Mouse (Mus musculus) CH12.LX (cell line): ENCODE measurements around the gene Ifna4. TPM values are rescaled to one million over a fixed set of nuclear protein-coding genes. Genes with fewer than 3 reads are reported as not detected.

ENCODE experiments used
- DNase-seq: peaks from one replicate; pipeline ENCODE4 v3.0.0-alpha.2; 2013; ENCODE audit errors: extremely low read depth
- H3K27ac ChIP-seq: 2 replicates; pipeline ENCODE4 v1.5.1; 2012; ENCODE audit warnings: low read depth, mild to moderate bottlenecking, control low read depth, moderate library complexity; ENCODE audit not compliant: insufficient read depth
- H3K27me3 ChIP-seq: replicated peaks from 2 replicates; pipeline ENCODE3; 2012; ENCODE audit warnings: inconsistent platforms
- H3K36me3 ChIP-seq, 2 experiments: replicated peaks in 1 of 2; 2 replicates each; pipeline versions ENCODE3 to v1.6.1; 2012; ENCODE audit warnings: inconsistent platforms in 1 of 2, low read length in 1 of 2, mild to moderate bottlenecking in 1 of 2, mixed read lengths in 1 of 2, moderate library complexity in 1 of 2; ENCODE audit not compliant: control insufficient read depth in 1 of 2, insufficient read depth in 1 of 2
- H3K4me1 ChIP-seq, 2 experiments: 2 replicates each; pipeline ENCODE4 v1.6.1; 2012; ENCODE audit warnings: inconsistent platforms in 1 of 2, moderate library complexity in 1 of 2; ENCODE audit not compliant: insufficient read depth in 2 of 2, control insufficient read depth in 1 of 2
- H3K4me2 ChIP-seq: 2 replicates; pipeline ENCODE4 v1.6.1; 2012; ENCODE audit warnings: low read depth, mild to moderate bottlenecking, control low read depth; ENCODE audit not compliant: poor library complexity, insufficient read depth, severe bottlenecking
- H3K4me3 ChIP-seq, 3 experiments: fragments of 150-350 bp in 1 of 3; sonication (generic) in 1 of 3; replicated peaks in 1 of 3; 2 replicates each; pipeline versions ENCODE3 to v1.5.1; 2011 to 2012; ENCODE audit warnings: low read depth in 2 of 3, low read length in 2 of 3, mild to moderate bottlenecking in 2 of 3, moderate library complexity in 2 of 3, control low read depth in 1 of 3, improper control_type of control experiment in 1 of 3, inconsistent platforms in 1 of 3, mixed read lengths in 1 of 3; ENCODE audit not compliant: poor library complexity in 1 of 3
- H3K79me2 ChIP-seq: replicated peaks from 2 replicates; pipeline ENCODE4 v1.6.1; 2012; ENCODE audit warnings: mild to moderate bottlenecking, moderate library complexity; ENCODE audit not compliant: control insufficient read depth, poor library complexity, insufficient read depth, severe bottlenecking; ENCODE audit errors: extremely low read depth
- H3K9ac ChIP-seq: 2 replicates; pipeline ENCODE4 v1.6.1; 2012; ENCODE audit warnings: low read depth, mild to moderate bottlenecking, control low read depth, moderate library complexity; ENCODE audit not compliant: insufficient read depth
- H3K9me3 ChIP-seq: replicated peaks from 2 replicates; pipeline ENCODE3; 2012; ENCODE audit warnings: low read length, inconsistent platforms, mixed read lengths
- BHLHE40 ChIP-seq: IDR thresholded peaks from 2 replicates; pipeline ENCODE4 v1.6.1; 2011; ENCODE audit warnings: mild to moderate bottlenecking, low read depth, low read length, improper control_type of control experiment
- CHD2 ChIP-seq: IDR thresholded peaks from 2 replicates; pipeline ENCODE4 v1.6.1; 2011; ENCODE audit warnings: low read length, improper control_type of control experiment
- CTCF ChIP-seq, 2 experiments: IDR thresholded peaks in 1 of 2; conservative IDR thresholded peaks in 1 of 2; 2 replicates each; pipeline ENCODE4 v1.5.1; 2011 to 2012; ENCODE audit warnings: low read depth in 2 of 2, low read length in 2 of 2, improper control_type of control experiment in 1 of 2, inconsistent platforms in 1 of 2, mild to moderate bottlenecking in 1 of 2, moderate library complexity in 1 of 2
- E2F4 ChIP-seq: IDR thresholded peaks from 2 replicates; pipeline ENCODE4 v1.6.1; 2011; ENCODE audit warnings: low read depth, low read length, improper control_type of control experiment; ENCODE audit not compliant: insufficient replicate concordance
- ETS1 ChIP-seq: conservative IDR thresholded peaks from 2 replicates; pipeline ENCODE4 v1.6.1; 2012; ENCODE audit warnings: low read depth, mild to moderate bottlenecking, inconsistent platforms, low read length, improper control_type of control experiment, moderate library complexity
- IRF4 ChIP-seq: IDR thresholded peaks from 2 replicates; pipeline ENCODE4 v1.6.1; 2014; ENCODE audit warnings: low read depth, mild to moderate bottlenecking, inconsistent platforms, low read length, improper control_type of control experiment
- JUN ChIP-seq: IDR thresholded peaks from 2 replicates; pipeline ENCODE4 v1.6.1; 2011; ENCODE audit warnings: low read depth, mild to moderate bottlenecking, low read length, improper control_type of control experiment, moderate library complexity; ENCODE audit not compliant: insufficient read depth
- JUND ChIP-seq: conservative IDR thresholded peaks from 2 replicates; pipeline ENCODE4 v1.6.1; 2011; ENCODE audit warnings: low read depth, low read length, improper control_type of control experiment
- MAZ ChIP-seq: IDR thresholded peaks from 2 replicates; pipeline ENCODE4 v1.6.1; 2012; ENCODE audit warnings: low read depth, mild to moderate bottlenecking, inconsistent platforms, low read length, improper control_type of control experiment, moderate library complexity
- MXI1 ChIP-seq: IDR thresholded peaks from 2 replicates; pipeline ENCODE4 v1.6.1; 2011; ENCODE audit warnings: mild to moderate bottlenecking, low read depth, low read length, improper control_type of control experiment
- MYC ChIP-seq: IDR thresholded peaks from 2 replicates; pipeline ENCODE4 v1.6.1; 2011; ENCODE audit warnings: low read depth, mild to moderate bottlenecking, improper control_type of control experiment, low read length
- PAX5 ChIP-seq: IDR thresholded peaks from 2 replicates; pipeline ENCODE4 v1.6.1; 2012; ENCODE audit warnings: low read length, inconsistent platforms, mixed read lengths
- POLR2A ChIP-seq: IDR thresholded peaks from 2 replicates; pipeline ENCODE4 v1.6.1; 2011; ENCODE audit warnings: low read depth, mild to moderate bottlenecking, improper control_type of control experiment, low read length
- RAD21 ChIP-seq: IDR thresholded peaks from 2 replicates; pipeline ENCODE4 v1.6.1; 2011; ENCODE audit warnings: low read depth, mild to moderate bottlenecking, low read length, improper control_type of control experiment, moderate library complexity
- RCOR1 ChIP-seq: conservative IDR thresholded peaks from 2 replicates; pipeline ENCODE4 v1.6.1; 2012; ENCODE audit warnings: low read depth, mild to moderate bottlenecking, inconsistent platforms, low read length, improper control_type of control experiment
- SIN3A ChIP-seq: IDR thresholded peaks from 2 replicates; pipeline ENCODE4 v1.6.1; 2012; ENCODE audit warnings: low read length, improper control_type of control experiment, inconsistent platforms
- SMC3 ChIP-seq: IDR thresholded peaks from 2 replicates; pipeline ENCODE4 v1.6.1; 2011; ENCODE audit warnings: low read depth, low read length, improper control_type of control experiment
- ZC3H11A ChIP-seq: IDR thresholded peaks from 2 replicates; pipeline ENCODE4 v1.6.1; 2012; ENCODE audit warnings: low read depth, mild to moderate bottlenecking, inconsistent platforms, low read length, improper control_type of control experiment
- dilution Hi-C: fragments of 300-500 bp; cut with MboI; formaldehyde crosslinking; loops from 2 replicates; pipeline ENCODE4 v1.14.3; 2020; ENCODE audit warnings: low sequenced_read_pairs; ENCODE audit not compliant: extremely low pct_unique_long_range_greater_than_20kb, extremely low pct_ligation_motif_present
- in situ Hi-C: fragments of 300-500 bp; cut with MboI; formaldehyde crosslinking; loops from 3 replicates; pipeline ENCODE4 v1.14.3; 2019; ENCODE audit warnings: low sequenced_read_pairs, low pct_ligation_motif_present, low pct_unique_long_range_greater_than_20kb, mixed read lengths
- polyA plus RNA-seq: library from polyadenylated mRNA; unstranded; fragments of >175 nt; gene quantifications from 2 replicates; pipeline ENCODE4 v1.2.1, GENCODE M21; 2012; ENCODE audit warnings: low read depth; ENCODE audit not compliant: insufficient read length
- total RNA-seq, 2 experiments: library from RNA; depleted of rRNA; stranded (reverse); fragments of 300-350 nt in 1 of 2; fragments of >200 nt in 1 of 2; gene quantifications; 2 replicates each; pipeline ENCODE4 v1.2.3; 2012 to 2014

Ifna4 gene
- total and polyA plus RNA-seq, 3 experiments: not detected

GRCm38 (mm10) chr4:88872691-88873090 is 31.0 kb downstream of the Ifna4 start:
- Histone ChIP-seq H3K36me3 (no peaks in the 10 kb centered on the region), H3K27ac (no peak overlapping the region), H3K4me2 (0 out of 2 replicates have a peak overlapping the region, but pooled peaks have one; percentile 66), H3K9me3 (peaks cover 2% of the 10 kb centered on the region), H3K27me3 (peaks cover 6% of the 10 kb centered on the region), H3K9ac (0 out of 2 replicates have a peak overlapping the region, but pooled peaks have one; percentile 39), H3K79me2 (no peaks in the 10 kb centered on the region), H3K4me1 (peaks cover 25 to 59% of the 10 kb centered on the region in 2 experiments), H3K4me3 (no peak overlapping the region)
- TF ChIP-seq ZC3H11A (peak; percentile 92), SMC3 (peak; percentile 84), CTCF (conservative IDR thresholded peaks at IDR 0.05 in 1 of 2, IDR thresholded peaks at IDR 0.05 in 1 of 2; ENCODE audit: low read depth in 2 of 2, low read length in 2 of 2) (peak; percentile 43 to 81), MYC (0 out of 2 replicates have a peak, but pooled peaks have one; percentile 32), RAD21 (peak; percentile 92), E2F4 (no peak), JUND (peak; percentile 35; the same call in 1 of the 2 replicates), MAZ (no peak)
- peak; percentile 78 for DNase-seq
- in situ Hi-C loops (loop anchor here (5.0 kb wide), 2 partner anchors 65 to 655 kb away; no protein-coding TSS in a partner anchor), dilution Hi-C loops (no loop called here)

- in situ Hi-C loops: loop anchor here (25.0 kb wide), 1 partner anchor 812 kb away; the partner anchor contains the start of gene Dmrta1
- no peak overlapping the region for H3K9ac ChIP-seq
Observed at GRCm38 (mm10) chr4:88875435-88876095, 33.9 kb downstream of the Ifna4 start.

More at GRCm38 (mm10) chr4:88875435-88876095, 33.9 kb downstream of the Ifna4 start:
- no peaks in the 10 kb centered on the region for H3K79me2 ChIP-seq
- no peak overlapping the region for H3K4me3 ChIP-seq
- no peak overlapping the region for H3K27ac ChIP-seq
- H3K4me1 ChIP-seq: peaks cover 25 to 44% of the 10 kb centered on the region in 2 experiments
- DNase-seq: peak; percentile 48
- dilution Hi-C loops: no loop called here
- no peak for TF ChIP-seq RCOR1
- peak; percentile 47; the same call in 1 of the 2 replicates for TF ChIP-seq BHLHE40
- TF ChIP-seq ETS1: peak; percentile 8; the same call in 1 of the 2 replicates
- peak; percentile 61 for TF ChIP-seq SIN3A
- no peak for TF ChIP-seq POLR2A
- TF ChIP-seq MXI1: no peak
- TF ChIP-seq IRF4: peak; percentile 85; the same call in 1 of the 2 replicates
- TF ChIP-seq PAX5: no peak
- 0 out of 2 replicates have a peak, but pooled peaks have one; percentile 55 for TF ChIP-seq MAZ
- TF ChIP-seq CHD2: 0 out of 2 replicates have a peak, but pooled peaks have one; percentile 41
- TF ChIP-seq MYC: no peak
- TF ChIP-seq JUN: no peak
- TF ChIP-seq, all 38 proteins: peak for 6
- peaks cover 10% of the 10 kb centered on the region for H3K9me3 ChIP-seq
- H3K27me3 ChIP-seq: peaks cover 6% of the 10 kb centered on the region
- H3K36me3 ChIP-seq: no peaks in the 10 kb centered on the region
- H3K4me2 ChIP-seq: peak overlapping the region; percentile 4; the same call in 1 of the 2 replicates
